ENCODE assay signal across 8 mouse cellular contexts in genomic region chr13:22036149-22036956, GRCm38 (mm10). TPM values are rescaled to one million over a fixed set of nuclear protein-coding genes. Genes with fewer than 3 reads are reported as not detected.
DNase-seq lines count a peak whose midpoint lies in the region; ATAC-seq and TF ChIP-seq lines count a peak whose summit lies in the region.

No protein-coding gene starts in this region.

- peak overlapping the region; percentile 77 for H3K4me2 ChIP-seq in lung, embryonic 14.5 days

- no peaks in the 10 kb centered on the region for H3K27me3 ChIP-seq in lung, embryonic 14.5 days (ENCODE audit: insufficient read depth, low read length)
- H3K27me3 ChIP-seq in hindbrain, embryonic 10.5 days (ENCODE audit: insufficient read depth, poor library complexity, severe bottlenecking) = no peaks in the 10 kb centered on the region
- no peaks in the 10 kb centered on the region for H3K27me3 ChIP-seq in midbrain, embryonic 10.5 days (ENCODE audit: low read depth, poor library complexity, severe bottlenecking)

- no peak for TF ChIP-seq POLR2A in bone marrow, adult 2 months (IDR thresholded peaks at IDR 0.05; ENCODE audit: borderline replicate concordance, control insufficient read depth, low read depth, low read length)

- H3K4me3 ChIP-seq in lung, embryonic 14.5 days (ENCODE audit: low read depth, low read length) = peak overlapping the region; percentile 47
- peak overlapping the region; percentile 48 for H3K4me3 ChIP-seq in bone marrow, adult 2 months (replicated peaks; ENCODE audit: control insufficient read depth, low read depth, low read length)
- peak overlapping the region; percentile 56 for H3K4me3 ChIP-seq in hindbrain, embryonic 10.5 days
- H3K4me3 ChIP-seq in midbrain, embryonic 10.5 days = peak overlapping the region; percentile 54

- peak overlapping the region; percentile 57 for H3K9ac ChIP-seq in lung, embryonic 14.5 days

- 1% methylated on average over 20 of the region's 23 CpGs for WGBS in lung, embryonic 14.5 days
- WGBS in bone marrow, adult 2 months = 2% methylated on average over 22 of the region's 23 CpGs
- whole genome bisulfite sequencing in hindbrain, embryonic 10.5 days = 3% methylated on average over 22 of the region's 23 CpGs
- WGBS in midbrain, embryonic 10.5 days = 3% methylated on average over 23 of the region's 23 CpGs

- H3K4me1 ChIP-seq in lung, embryonic 14.5 days (ENCODE audit: insufficient read depth) = peaks cover 6% of the 10 kb centered on the region; the same call in 1 of the 2 replicates
- no peaks in the 10 kb centered on the region; the same call in 1 of the 2 replicates for H3K4me1 ChIP-seq in bone marrow, adult 2 months (ENCODE audit: control insufficient read depth, insufficient read depth, low read length)
- H3K4me1 ChIP-seq in hindbrain, embryonic 10.5 days (replicated peaks) = peaks cover 37% of the 10 kb centered on the region
- H3K4me1 ChIP-seq in midbrain, embryonic 10.5 days = peaks cover 43% of the 10 kb centered on the region

- no peaks in the 10 kb centered on the region for H3K36me3 ChIP-seq in lung, embryonic 14.5 days (ENCODE audit: insufficient read depth)
- no peaks in the 10 kb centered on the region for H3K36me3 ChIP-seq in hindbrain, embryonic 10.5 days
- H3K36me3 ChIP-seq in midbrain, embryonic 10.5 days = no peaks in the 10 kb centered on the region

- peak; percentile 0; the same call in 1 of the 2 replicates for ATAC-seq in lung, embryonic 14.5 days (ENCODE audit: insufficient read depth)

- H3K27ac ChIP-seq in lung, embryonic 14.5 days (ENCODE audit: low read depth) = peak overlapping the region; percentile 92
- H3K27ac ChIP-seq in bone marrow, adult 2 months (ENCODE audit: control insufficient read depth, insufficient read depth, low read depth, low read length, poor library complexity) = peak overlapping the region; percentile 93
- peak overlapping the region; percentile 94 for H3K27ac ChIP-seq in hindbrain, embryonic 10.5 days
- peak overlapping the region; percentile 95 for H3K27ac ChIP-seq in midbrain, embryonic 10.5 days (replicated peaks)

- no peak for TF ChIP-seq CTCF in lung, embryonic 14.5 days (IDR thresholded peaks at IDR 0.05; ENCODE audit: low read depth)
- no peak for TF ChIP-seq CTCF in bone marrow, adult 2 months (IDR thresholded peaks at IDR 0.05; ENCODE audit: control insufficient read depth, insufficient read depth, low read length)

- DNase-seq in lung, embryonic 14.5 days = peak; percentile 70
- no peak for DNase-seq in lung, postnatal 25 days (ENCODE audit: low spot score)
- DNase-seq in hindbrain, embryonic 10.5 days (ENCODE audit: low spot score) = peak; percentile 51
- DNase-seq in midbrain, embryonic 10.5 days (ENCODE audit: low spot score) = peak; percentile 56
- no peak for DNase-seq in adrenal gland, postnatal 36 days
- DNase-seq in adrenal gland, adult 2 months = no peak
- DNase-seq in kidney, adult 18-20 months = no peak

- H3K9me3 ChIP-seq in lung, embryonic 14.5 days (ENCODE audit: low read depth, low read length) = no peaks in the 10 kb centered on the region
- no peaks in the 10 kb centered on the region for H3K9me3 ChIP-seq in hindbrain, embryonic 10.5 days
- no peaks in the 10 kb centered on the region for H3K9me3 ChIP-seq in midbrain, embryonic 10.5 days (replicated peaks)

RNA-seq across cellular contexts. Expression of gene Hist1h2bk, which starts 0.7 kb away (rescaled TPM):
- 8.6 and 11.7 TPM in 2 replicates for polyA plus RNA-seq in lung, embryonic 14.5 days (2014; fragmentation: Nextera tagmentation; extraction: Ambion mirVana)
- 109 and 137 TPM in 2 replicates for polyA plus RNA-seq in bone marrow, adult 2 months (2011; ENCODE audit: insufficient read depth, insufficient read length, low replicate concordance, missing spikeins)
- polyA plus RNA-seq in hindbrain, embryonic 10.5 days (2016; fragmentation: Nextera tagmentation; extraction: Ambion mirVana) = 6.6 and 6.9 TPM in 2 replicates
- polyA plus RNA-seq in midbrain, embryonic 10.5 days (2016; fragmentation: Nextera tagmentation; extraction: Ambion mirVana) = 9.4 and 9.7 TPM in 2 replicates
- 10 to 100 TPM; 67.8 to 68.6 TPM for total RNA-seq in adrenal gland, postnatal 36 days (2021)
- total RNA-seq in adrenal gland, adult 2 months (2021) = 10 to 100 TPM; 27.4 to 48.0 TPM
- polyA plus RNA-seq in adrenal gland, adult 2 months (2012; rRNA removed) = 1.9 and 3.2 TPM in 2 replicates

RNA-seq across cellular contexts. Expression of gene Hist1h2ah, which starts 1.0 kb away (rescaled TPM):
- 21.2 and 21.6 TPM in 2 replicates for polyA plus RNA-seq in lung, embryonic 14.5 days (2014; fragmentation: Nextera tagmentation; extraction: Ambion mirVana)
- polyA plus RNA-seq in bone marrow, adult 2 months (2011; ENCODE audit: insufficient read depth, insufficient read length, low replicate concordance, missing spikeins) = 31.8 and 40.4 TPM in 2 replicates
- 5.5 and 11.0 TPM in 2 replicates for polyA plus RNA-seq in hindbrain, embryonic 10.5 days (2016; fragmentation: Nextera tagmentation; extraction: Ambion mirVana)
- 10.6 and 11.4 TPM in 2 replicates for polyA plus RNA-seq in midbrain, embryonic 10.5 days (2016; fragmentation: Nextera tagmentation; extraction: Ambion mirVana)
- total RNA-seq in adrenal gland, postnatal 36 days (2021) = 10 to 100 TPM; 58.6 to 69.2 TPM
- 10 to 100 TPM; 14.2 to 18.9 TPM for total RNA-seq in adrenal gland, adult 2 months (2021)
- 1.0 and 16.0 TPM in 2 replicates for polyA plus RNA-seq in adrenal gland, adult 2 months (2012; rRNA removed)

RNA-seq across cellular contexts. Expression of gene Hist1h4i, which starts 4.8 kb away (rescaled TPM):
- polyA plus RNA-seq in lung, embryonic 14.5 days (2014; fragmentation: Nextera tagmentation; extraction: Ambion mirVana) = 26.4 and 26.7 TPM in 2 replicates
- 144 and 216 TPM in 2 replicates for polyA plus RNA-seq in bone marrow, adult 2 months (2011; ENCODE audit: insufficient read depth, insufficient read length, low replicate concordance, missing spikeins)
- 33.6 and 41.8 TPM in 2 replicates for polyA plus RNA-seq in hindbrain, embryonic 10.5 days (2016; fragmentation: Nextera tagmentation; extraction: Ambion mirVana)
- polyA plus RNA-seq in midbrain, embryonic 10.5 days (2016; fragmentation: Nextera tagmentation; extraction: Ambion mirVana) = 51.3 and 52.5 TPM in 2 replicates
- total RNA-seq in adrenal gland, postnatal 36 days (2021) = 10 to 100 TPM; 75.2 to 76.6 TPM
- total RNA-seq in adrenal gland, adult 2 months (2021) = 10 to 100 TPM; 48.5 to 52.2 TPM
- polyA plus RNA-seq in adrenal gland, adult 2 months (2012; rRNA removed) = 11.4 and 12.7 TPM in 2 replicates

RNA-seq across cellular contexts. Expression of gene Hist1h2ag, which starts 6.4 kb away (rescaled TPM):
- 71.0 and 82.2 TPM in 2 replicates for polyA plus RNA-seq in lung, embryonic 14.5 days (2014; fragmentation: Nextera tagmentation; extraction: Ambion mirVana)
- polyA plus RNA-seq in bone marrow, adult 2 months (2011; ENCODE audit: insufficient read depth, insufficient read length, low replicate concordance, missing spikeins) = 11.7 and 42.0 TPM in 2 replicates
- polyA plus RNA-seq in hindbrain, embryonic 10.5 days (2016; fragmentation: Nextera tagmentation; extraction: Ambion mirVana) = 63.1 and 65.4 TPM in 2 replicates
- polyA plus RNA-seq in midbrain, embryonic 10.5 days (2016; fragmentation: Nextera tagmentation; extraction: Ambion mirVana) = 64.8 and 64.9 TPM in 2 replicates
- total RNA-seq in adrenal gland, postnatal 36 days (2021) = 10 to 100 TPM; 41.1 to 45.0 TPM
- 10 to 100 TPM; 14.1 to 18.2 TPM for total RNA-seq in adrenal gland, adult 2 months (2021)
- 0.45 TPM in 1 of 2 replicates, not detected in the other for polyA plus RNA-seq in adrenal gland, adult 2 months (2012; rRNA removed)

RNA-seq across cellular contexts. Expression of gene Hist1h2bj, which starts 6.7 kb away (rescaled TPM):
- polyA plus RNA-seq in lung, embryonic 14.5 days (2014; fragmentation: Nextera tagmentation; extraction: Ambion mirVana) = 15.8 and 16.9 TPM in 2 replicates
- 40.5 and 87.9 TPM in 2 replicates for polyA plus RNA-seq in bone marrow, adult 2 months (2011; ENCODE audit: insufficient read depth, insufficient read length, low replicate concordance, missing spikeins)
- 12.6 and 15.5 TPM in 2 replicates for polyA plus RNA-seq in hindbrain, embryonic 10.5 days (2016; fragmentation: Nextera tagmentation; extraction: Ambion mirVana)
- polyA plus RNA-seq in midbrain, embryonic 10.5 days (2016; fragmentation: Nextera tagmentation; extraction: Ambion mirVana) = 14.7 and 16.2 TPM in 2 replicates
- 10 to 100 TPM; 40.2 to 48.5 TPM for total RNA-seq in adrenal gland, postnatal 36 days (2021)
- 10 to 100 TPM; 14.1 to 18.8 TPM for total RNA-seq in adrenal gland, adult 2 months (2021)
- polyA plus RNA-seq in adrenal gland, adult 2 months (2012; rRNA removed) = 2.3 and 2.8 TPM in 2 replicates

Comparison
In these comparisons a context has a peak if more than half of its experiments do, and no peak if none do; other contexts are left out.
1. DNase-seq: peak in lung, embryonic 14.5 days (single experiment), hindbrain, embryonic 10.5 days (single experiment) and midbrain, embryonic 10.5 days (single experiment); none in lung, postnatal 25 days (single experiment), adrenal gland, postnatal 36 days (0 of 2), adrenal gland, adult 2 months (single experiment) and kidney, adult 18-20 months (single experiment).
2. Peak in every context shown above with its lines, with median percentiles within 50 percentile points of each other: H3K27ac ChIP-seq and H3K4me3 ChIP-seq.